Mouse (Mus musculus): Measurements from ENCODE around the gene Wdr46.

GRCm38 (mm10) chr17:33916847-33917655, 23.4 kb upstream of the Wdr46 start:
- no peak for TF ChIP-seq GATA1 (IDR thresholded peaks at IDR 0.05; ENCODE audit: low read length)
- no peak for TF ChIP-seq TAL1 (IDR thresholded peaks at IDR 0.05; ENCODE audit: low read length)
